Comparison of ENCODE assay signal across 13 mouse cellular contexts in the genomic region with DNA sequence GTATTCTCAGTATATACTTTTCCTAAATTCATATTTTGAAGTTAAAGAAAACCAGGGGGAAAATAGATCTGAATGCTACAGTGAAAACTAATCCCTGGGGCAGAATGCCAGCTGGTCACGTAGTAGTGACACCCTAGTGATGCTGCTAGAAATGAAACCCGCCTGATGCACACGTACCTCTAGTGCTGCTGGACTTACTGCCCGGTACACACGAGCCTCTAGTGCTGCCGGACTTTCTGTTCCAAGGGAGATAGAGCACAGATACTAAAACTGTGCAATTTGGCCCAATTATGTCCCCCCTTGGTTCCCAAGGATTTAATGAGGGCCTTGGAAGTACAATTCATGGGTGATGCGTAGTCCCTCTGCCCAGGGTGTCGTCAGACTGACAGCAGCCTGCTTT. TPM values are rescaled to one million over a fixed set of nuclear protein-coding genes. Genes with fewer than 3 reads are reported as not detected.
DNase-seq lines count a peak whose midpoint lies in the region; ATAC-seq and TF ChIP-seq lines count a peak whose summit lies in the region.
"Had no signal": no experiment of that assay in that cellular context is flagged by ENCODE, and none has a peak within 500 bp of the region (broad histone marks: within the 10 kb centered on the region; RNA-seq: fewer than 3 reads in every experiment).

No protein-coding gene starts in this region.

- DNase-seq in left cerebral cortex, postnatal 4 days = peak; percentile 52
- DNase-seq in left cerebral cortex, postnatal 25 days (ENCODE audit: low spot score in 2 of 2) = no peak
- DNase-seq in cerebellum, postnatal 14 days = peak; percentile 71 to 78
- DNase-seq in right cerebral cortex, postnatal 14 days = no peak
- DNase-seq in thymus, postnatal 10 days (ENCODE audit: low spot score in 2 of 2) = no peak
- DNase-seq: heart, postnatal 36 days; kidney, postnatal 10 days; layer of hippocampus, postnatal 36 days; liver had no signal

- intact Hi-C loops in left cerebral cortex, postnatal 4 days (cut with DNase I) = loop anchor here (5.0 to 10.0 kb wide), 3 partner anchors 393 to 650 kb away; no protein-coding TSS in a partner anchor
- intact Hi-C loops in left cerebral cortex, postnatal 25 days (cut with DNase I) = loop anchor here (10.0 kb wide), 1 partner anchor 390 kb away; no protein-coding TSS in a partner anchor

- WGBS in forebrain, embryonic 16.5 days = 34% methylated on average over 8 of the region's 8 CpGs
- 75% methylated on average over 8 of the region's 8 CpGs for WGBS in olfactory bulb, adult 2 months

- H3K9me3 ChIP-seq in forebrain, embryonic 16.5 days (ENCODE audit: control insufficient read depth, low read length) = no peaks in the 10 kb centered on the region
- H3K9me3 ChIP-seq: lung, embryonic 15.5 days had no signal

- H3K27me3 ChIP-seq in forebrain, embryonic 16.5 days (replicated peaks; ENCODE audit: control insufficient read depth, insufficient read depth, low read length) = peaks cover 15% of the 10 kb centered on the region
- H3K27me3 ChIP-seq: lung, embryonic 15.5 days had no signal

- H3K27ac ChIP-seq in forebrain, embryonic 16.5 days (ENCODE audit: low read length) = peak overlapping the region; percentile 35; the same call in 1 of the 2 replicates
- 0 out of 2 replicates have a peak overlapping the region, but pooled peaks have one; percentile 31 for H3K27ac ChIP-seq in olfactory bulb, adult 2 months (ENCODE audit: insufficient read depth, low read depth, low read length)
- H3K27ac ChIP-seq: lung, embryonic 15.5 days; stomach, postnatal 0 days had no signal

- no peak overlapping the region for H3K4me2 ChIP-seq in forebrain, embryonic 16.5 days (ENCODE audit: low read length)
- H3K4me2 ChIP-seq: lung, embryonic 15.5 days had no signal

- H3K36me3 ChIP-seq in forebrain, embryonic 16.5 days (ENCODE audit: control insufficient read depth, insufficient read depth) = no peaks in the 10 kb centered on the region
- H3K36me3 ChIP-seq: lung, embryonic 15.5 days had no signal

- no peak for TF ChIP-seq CTCF in olfactory bulb, adult 2 months (IDR thresholded peaks at IDR 0.05; ENCODE audit: insufficient read depth, low read depth, low read length)

- ATAC-seq in forebrain, embryonic 16.5 days = no peak

- no peak for TF ChIP-seq POLR2A in olfactory bulb, adult 2 months (IDR thresholded peaks at IDR 0.05; ENCODE audit: insufficient read depth, low read depth, low read length)

- no peak overlapping the region for H3K4me3 ChIP-seq in forebrain, embryonic 16.5 days (replicated peaks; ENCODE audit: low read length)
- no peak overlapping the region for H3K4me3 ChIP-seq in olfactory bulb, adult 2 months (ENCODE audit: insufficient read depth, low read depth, low read length)
- H3K4me3 ChIP-seq: lung, embryonic 15.5 days had no signal

- H3K9ac ChIP-seq in forebrain, embryonic 16.5 days (replicated peaks; ENCODE audit: low read depth, low read length) = peak overlapping the region; percentile 8; the same call in 1 of the 2 replicates
- H3K9ac ChIP-seq: lung, embryonic 15.5 days had no signal

- peaks cover 27% of the 10 kb centered on the region for H3K4me1 ChIP-seq in forebrain, embryonic 16.5 days (replicated peaks; ENCODE audit: control insufficient read depth, insufficient read depth, low read length)
- peaks cover 7% of the 10 kb centered on the region for H3K4me1 ChIP-seq in olfactory bulb, adult 2 months (ENCODE audit: control insufficient read depth, insufficient read depth, low read length)
- H3K4me1 ChIP-seq: lung, embryonic 15.5 days had no signal

RNA-seq across cellular contexts. Expression of gene Ggact, which starts 38.5 kb away (rescaled TPM):
- total RNA-seq in left cerebral cortex, postnatal 4 days (2021) = 10 to 100 TPM; 11.4 to 11.5 TPM
- 10 to 100 TPM; 24.8 to 25.9 TPM for total RNA-seq in left cerebral cortex, postnatal 25 days (2021)
- polyA plus RNA-seq in forebrain, embryonic 16.5 days (2015; fragmentation: Nextera tagmentation; extraction: Ambion mirVana) = 6.2 and 6.5 TPM in 2 replicates
- not detected in 2 replicates for polyA plus RNA-seq in olfactory bulb, adult 2 months (2012; ENCODE audit: insufficient read depth, insufficient read length, low replicate concordance, missing spikeins)

Comparison
In these comparisons a context has a peak if more than half of its experiments do, and no peak if none do; other contexts are left out.
1. DNase-seq: peak in left cerebral cortex, postnatal 4 days (single experiment) and cerebellum, postnatal 14 days (2 of 2); none in left cerebral cortex, postnatal 25 days (0 of 2), right cerebral cortex, postnatal 14 days (single experiment) and thymus, postnatal 10 days (0 of 2).